Mouse (Mus musculus): Measurements from ENCODE around the gene Rbpjl. TPM values are rescaled to one million over a fixed set of nuclear protein-coding genes. Genes with fewer than 3 reads are reported as not detected.

Rbpjl gene
- polyA plus RNA-seq, 1 experiment = 0.19 TPM

DNA sequence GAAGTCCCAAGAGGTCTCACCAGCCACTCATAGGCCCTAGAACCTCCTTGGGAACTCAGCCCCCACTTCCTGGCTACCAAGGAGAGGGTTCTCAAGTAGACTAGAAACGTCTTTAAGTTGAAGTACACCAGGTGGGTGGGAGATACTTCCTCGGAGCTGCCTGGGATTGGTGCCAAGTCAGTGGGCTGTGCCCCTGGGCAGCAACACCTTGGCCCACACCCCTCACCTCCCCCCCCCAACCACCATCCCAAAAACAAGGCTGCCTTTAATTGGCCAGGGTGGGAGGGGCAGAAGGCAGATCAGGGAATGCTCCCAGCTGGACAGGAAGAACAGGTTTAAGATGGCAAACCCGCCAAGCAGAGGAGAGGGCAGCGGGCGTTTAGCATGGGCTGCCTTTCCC, 37.4 kb downstream of the Rbpjl start:
- Histone ChIP-seq H3K4me3 (ENCODE audit: low read depth, low read length) (peak overlapping the region; percentile 87), H3K27ac (ENCODE audit: insufficient read depth, low read depth, low read length) (peak overlapping the region; percentile 98), H3K27me3 (ENCODE audit: control insufficient read depth, insufficient read depth, low read length) (no peaks in the 10 kb centered on the region), H3K36me3 (ENCODE audit: control insufficient read depth, insufficient read depth, low read length) (peaks cover 6% of the 10 kb centered on the region; the same call in 1 of the 2 replicates), H3K4me1 (ENCODE audit: control insufficient read depth, insufficient read depth, insufficient read length, low read length) (peaks cover 42% of the 10 kb centered on the region)
- no peak for TF ChIP-seq POLR2A (IDR thresholded peaks at IDR 0.05; ENCODE audit: low read depth, low read length)
- no peak for TF ChIP-seq CTCF (IDR thresholded peaks at IDR 0.05; ENCODE audit: extremely low read depth, insufficient read length, insufficient replicate concordance, low read depth, low read length)
- WGBS = 16% methylated on average over 5 of the region's 5 CpGs

GRCm38 (mm10) chr2:164441155-164441554, 38.2 kb downstream of the Rbpjl start:
- WGBS = 7% methylated on average over 8 of the region's 8 CpGs
- H3K36me3 ChIP-seq (ENCODE audit: control insufficient read depth, insufficient read depth, low read length) = peaks cover 5% of the 10 kb centered on the region; the same call in 1 of the 2 replicates
- peak overlapping the region; percentile 87 for H3K4me3 ChIP-seq (ENCODE audit: low read depth, low read length)
- H3K27ac ChIP-seq (ENCODE audit: insufficient read depth, low read depth, low read length) = peak overlapping the region; percentile 76
- no peaks in the 10 kb centered on the region for H3K27me3 ChIP-seq (ENCODE audit: control insufficient read depth, insufficient read depth, low read length)
- peaks cover 34% of the 10 kb centered on the region for H3K4me1 ChIP-seq (ENCODE audit: control insufficient read depth, insufficient read depth, insufficient read length, low read length)
- no peak for TF ChIP-seq CTCF (IDR thresholded peaks at IDR 0.05; ENCODE audit: extremely low read depth, insufficient read length, insufficient replicate concordance, low read depth, low read length)
- TF ChIP-seq POLR2A (IDR thresholded peaks at IDR 0.05; ENCODE audit: low read depth, low read length) = no peak

DNA sequence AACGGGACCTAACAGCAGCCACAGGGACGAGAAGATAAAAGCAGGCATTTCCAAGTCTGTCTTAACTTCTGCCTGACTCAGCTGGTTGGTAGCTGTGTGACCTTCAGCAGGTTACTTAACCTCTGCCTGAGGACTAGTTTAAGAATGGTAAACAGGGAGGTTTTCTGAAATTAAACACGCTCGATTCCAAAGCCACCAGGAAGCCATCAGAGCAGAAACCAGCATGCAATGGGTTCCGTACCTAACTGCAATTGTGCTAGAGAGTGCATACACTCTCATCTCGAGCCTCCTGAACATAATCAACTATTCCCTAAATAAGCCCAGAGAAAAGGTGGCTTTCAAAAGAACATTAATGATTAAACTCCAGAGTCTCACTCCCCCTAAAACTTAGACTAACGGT, 38.8 kb downstream of the Rbpjl start:
- Histone ChIP-seq H3K4me3 (ENCODE audit: low read depth, low read length) (peak overlapping the region; percentile 87), H3K27me3 (ENCODE audit: control insufficient read depth, insufficient read depth, low read length) (no peaks in the 10 kb centered on the region), H3K36me3 (ENCODE audit: control insufficient read depth, insufficient read depth, low read length) (peaks cover 4% of the 10 kb centered on the region; the same call in 1 of the 2 replicates), H3K27ac (ENCODE audit: insufficient read depth, low read depth, low read length) (peak overlapping the region; percentile 76), H3K4me1 (ENCODE audit: control insufficient read depth, insufficient read depth, insufficient read length, low read length) (peaks cover 28% of the 10 kb centered on the region)
- no peak for TF ChIP-seq CTCF (IDR thresholded peaks at IDR 0.05; ENCODE audit: extremely low read depth, insufficient read length, insufficient replicate concordance, low read depth, low read length)
- no peak for TF ChIP-seq POLR2A (IDR thresholded peaks at IDR 0.05; ENCODE audit: low read depth, low read length)
- 8% methylated on average over 7 of the region's 7 CpGs for WGBS

DNA sequence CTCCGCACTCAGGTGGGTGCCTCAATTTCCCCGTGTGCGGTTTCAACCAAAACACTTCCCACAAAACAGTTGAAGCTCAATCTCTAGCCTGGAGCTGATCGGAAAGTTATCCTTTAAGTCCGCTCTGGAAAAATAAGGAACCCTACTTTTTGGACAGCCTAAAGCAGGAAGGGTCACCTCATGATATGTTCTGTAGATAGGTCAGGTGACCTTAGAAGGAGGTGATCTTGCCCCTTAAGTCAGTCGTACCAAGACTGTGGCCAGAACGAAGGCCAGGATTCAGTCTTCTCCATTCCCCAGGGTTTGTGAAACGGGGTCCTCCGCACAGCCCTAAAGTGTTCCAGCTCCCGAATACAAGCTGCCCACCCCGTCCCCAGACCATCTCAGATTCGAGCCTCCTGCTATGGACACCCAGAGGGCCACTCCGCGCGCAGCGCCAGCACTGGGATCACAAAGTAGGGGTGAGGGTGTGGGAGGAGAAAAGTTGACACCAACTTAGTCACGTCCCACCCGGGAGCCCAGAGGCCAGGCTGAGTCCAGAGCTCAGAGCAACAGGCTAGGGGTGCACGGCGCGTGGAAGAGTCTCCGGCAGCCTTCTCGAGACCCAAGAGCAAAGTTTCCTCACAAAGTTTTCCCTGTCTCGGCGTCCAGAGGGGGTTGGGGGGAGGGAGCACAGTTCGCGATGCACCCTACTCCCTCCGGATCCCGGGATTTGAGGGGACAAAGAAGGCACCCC, 39.5 kb downstream of the Rbpjl start:
- H3K27ac ChIP-seq (ENCODE audit: insufficient read depth, low read depth, low read length) = peak overlapping the region; percentile 76
- 1% methylated on average over 29 of the region's 29 CpGs for WGBS
- no peak; the same call in 1 of the 2 replicates for TF ChIP-seq POLR2A (IDR thresholded peaks at IDR 0.05; ENCODE audit: low read depth, low read length)
- peaks cover 4% of the 10 kb centered on the region; the same call in 1 of the 2 replicates for H3K36me3 ChIP-seq (ENCODE audit: control insufficient read depth, insufficient read depth, low read length)
- peaks cover 25% of the 10 kb centered on the region for H3K4me1 ChIP-seq (ENCODE audit: control insufficient read depth, insufficient read depth, insufficient read length, low read length)
- no peaks in the 10 kb centered on the region for H3K27me3 ChIP-seq (ENCODE audit: control insufficient read depth, insufficient read depth, low read length)
- H3K4me3 ChIP-seq (ENCODE audit: low read depth, low read length) = peak overlapping the region; percentile 87

DNA sequence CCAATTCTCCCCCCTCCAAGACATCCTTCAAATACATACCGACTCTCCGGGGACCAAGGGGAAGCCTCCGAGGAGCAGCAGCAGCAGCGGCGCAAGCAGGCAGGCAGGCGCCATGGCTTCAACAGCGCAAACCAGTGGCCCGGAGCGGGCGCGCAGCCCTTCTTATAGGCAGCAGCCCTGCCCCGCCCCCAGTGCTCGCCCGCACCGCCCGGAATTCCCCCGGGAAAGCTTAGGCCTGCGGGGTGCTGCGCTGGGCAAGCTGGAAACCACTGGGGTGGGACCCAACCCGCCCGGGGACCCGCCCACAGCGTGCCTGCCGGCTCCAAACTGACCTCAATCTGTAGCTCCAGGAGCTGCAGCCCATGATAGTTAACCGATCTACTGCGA, 40.1 kb downstream of the Rbpjl start:
- Histone ChIP-seq H3K4me1 (ENCODE audit: control insufficient read depth, insufficient read depth, insufficient read length, low read length) (peaks cover 20% of the 10 kb centered on the region), H3K27ac (ENCODE audit: insufficient read depth, low read depth, low read length) (peak overlapping the region; percentile 76), H3K36me3 (ENCODE audit: control insufficient read depth, insufficient read depth, low read length) (peaks cover 4% of the 10 kb centered on the region; the same call in 1 of the 2 replicates), H3K4me3 (ENCODE audit: low read depth, low read length) (peak overlapping the region; percentile 87), H3K27me3 (ENCODE audit: control insufficient read depth, insufficient read depth, low read length) (no peaks in the 10 kb centered on the region)
- WGBS = under 1% methylated on average over 26 of the region's 26 CpGs
- no peak for TF ChIP-seq CTCF (IDR thresholded peaks at IDR 0.05; ENCODE audit: extremely low read depth, insufficient read length, insufficient replicate concordance, low read depth, low read length)
- peak; percentile 99 for TF ChIP-seq POLR2A (IDR thresholded peaks at IDR 0.05; ENCODE audit: low read depth, low read length)

- 13% methylated on average over 18 of the region's 18 CpGs for whole genome bisulfite sequencing
- peak within 1 kb of the TSS; percentile 76 for H3K27ac ChIP-seq (ENCODE audit: insufficient read depth, low read depth, low read length)
- H3K4me1 ChIP-seq (ENCODE audit: control insufficient read depth, insufficient read depth, insufficient read length, low read length) = peaks cover 20% of the 10 kb centered on the region
- no peaks in the 10 kb centered on the region for H3K27me3 ChIP-seq (ENCODE audit: control insufficient read depth, insufficient read depth, low read length)
- TF ChIP-seq POLR2A (IDR thresholded peaks at IDR 0.05; ENCODE audit: low read depth, low read length) = no peak
- TF ChIP-seq CTCF (IDR thresholded peaks at IDR 0.05; ENCODE audit: extremely low read depth, insufficient read length, insufficient replicate concordance, low read depth, low read length) = no peak
- H3K4me3 ChIP-seq (ENCODE audit: low read depth, low read length) = peak within 1 kb of the TSS; percentile 87
- peaks cover 4% of the 10 kb centered on the region; the same call in 1 of the 2 replicates for H3K36me3 ChIP-seq (ENCODE audit: control insufficient read depth, insufficient read depth, low read length)
Measured at GRCm38 (mm10) chr2:164443460-164444000, 40.6 kb downstream of the Rbpjl start, which contains the start of gene Sdc4. Gene Sdc4 (minus strand): TSS chr2:164443887.

GRCm38 (mm10) chr2:164444701-164445100, 41.8 kb downstream of the Rbpjl start:
- Histone ChIP-seq H3K4me1 (ENCODE audit: control insufficient read depth, insufficient read depth, insufficient read length, low read length) (peaks cover 14% of the 10 kb centered on the region), H3K4me3 (ENCODE audit: low read depth, low read length) (no peak overlapping the region), H3K27me3 (ENCODE audit: control insufficient read depth, insufficient read depth, low read length) (no peaks in the 10 kb centered on the region), H3K27ac (ENCODE audit: insufficient read depth, low read depth, low read length) (no peak overlapping the region), H3K36me3 (ENCODE audit: control insufficient read depth, insufficient read depth, low read length) (0 out of 2 replicates have a peak, but pooled peaks cover 1% of the 10 kb centered on the region)
- TF ChIP-seq POLR2A (IDR thresholded peaks at IDR 0.05; ENCODE audit: low read depth, low read length) (no peak), CTCF (IDR thresholded peaks at IDR 0.05; ENCODE audit: extremely low read depth, insufficient read length, insufficient replicate concordance, low read depth, low read length) (no peak)
- 68% methylated on average over 2 of the region's 2 CpGs for WGBS
